Mouse (Mus musculus): ENCODE data around the gene Gulp1. TPM values are rescaled to one million over a fixed set of nuclear protein-coding genes. Genes with fewer than 3 reads are reported as not detected.
A peak's percentile ranks its signal among the peaks of the same experiment; 100 is the strongest.

Gene Gulp1
- polyA plus RNA-seq, 1 experiment from 2014 or later = 24.4 TPM

GRCm38 (mm10) chr1:44580390-44580789 is 29.1 kb downstream of the Gulp1 start:
- no peaks in the 10 kb centered on the region for H3K27me3 ChIP-seq (ENCODE audit: control insufficient read depth, insufficient read depth, low read length)
- whole genome bisulfite sequencing = 49% methylated on average over 3 of the region's 3 CpGs

GRCm38 (mm10) chr1:44584886-44585385 is 33.6 kb downstream of the Gulp1 start:
- Histone ChIP-seq H3K27me3 (ENCODE audit: control insufficient read depth, insufficient read depth, low read length) (no peaks in the 10 kb centered on the region), H3K9me3 (ENCODE audit: control insufficient read depth, low read depth, low read length) (no peaks in the 10 kb centered on the region), H3K36me3 (ENCODE audit: control insufficient read depth, insufficient read depth, low read length) (no peaks in the 10 kb centered on the region), H3K27ac (ENCODE audit: low read length) (no peak overlapping the region), H3K9ac (replicated peaks; ENCODE audit: low read depth, low read length) (no peak overlapping the region), H3K4me3 (ENCODE audit: low read depth, low read length) (no peak overlapping the region), H3K4me1 (ENCODE audit: control insufficient read depth, insufficient read depth, low read length) (no peaks in the 10 kb centered on the region), H3K4me2 (replicated peaks; ENCODE audit: low read depth, low read length) (no peak overlapping the region)
- 8% methylated on average over 3 of the region's 3 CpGs for WGBS
- ATAC-seq (ENCODE audit: insufficient number of reproducible peaks, insufficient read depth, low FRiP score, low read depth) = peak; percentile 61; the same call in 1 of the 2 replicates

More at GRCm38 (mm10) chr1:44580390-44580789, 29.1 kb downstream of the Gulp1 start:
- H3K36me3 ChIP-seq (ENCODE audit: control insufficient read depth, insufficient read depth, low read length) = no peaks in the 10 kb centered on the region
- no peak overlapping the region for H3K4me2 ChIP-seq (replicated peaks; ENCODE audit: low read depth, low read length)
- H3K9ac ChIP-seq (replicated peaks; ENCODE audit: low read depth, low read length) = no peak overlapping the region
- 0 out of 2 replicates have a peak, but pooled peaks have one; percentile 28 for ATAC-seq (ENCODE audit: insufficient number of reproducible peaks, insufficient read depth, low FRiP score, low read depth)
- no peak overlapping the region for H3K4me3 ChIP-seq (ENCODE audit: low read depth, low read length)
- H3K27ac ChIP-seq (ENCODE audit: low read length) = peak overlapping the region; percentile 27; the same call in 1 of the 2 replicates
- no peaks in the 10 kb centered on the region for H3K4me1 ChIP-seq (ENCODE audit: control insufficient read depth, insufficient read depth, low read length)
- no peaks in the 10 kb centered on the region for H3K9me3 ChIP-seq (ENCODE audit: control insufficient read depth, low read depth, low read length)

GRCm38 (mm10) chr1:44591742-44592141 is 40.4 kb downstream of the Gulp1 start:
- no peak overlapping the region for H3K9ac ChIP-seq (replicated peaks; ENCODE audit: low read depth, low read length)
- WGBS = 32% methylated on average over 3 of the region's 3 CpGs
- peak overlapping the region; percentile 29 for H3K27ac ChIP-seq (ENCODE audit: low read length)
- peak; percentile 76; the same call in 1 of the 2 replicates for ATAC-seq (ENCODE audit: insufficient number of reproducible peaks, insufficient read depth, low FRiP score, low read depth)
- H3K4me1 ChIP-seq (ENCODE audit: control insufficient read depth, insufficient read depth, low read length) = peaks cover 9% of the 10 kb centered on the region; the same call in 1 of the 2 replicates
- no peak overlapping the region for H3K4me2 ChIP-seq (replicated peaks; ENCODE audit: low read depth, low read length)
- H3K27me3 ChIP-seq (ENCODE audit: control insufficient read depth, insufficient read depth, low read length) = no peaks in the 10 kb centered on the region
- no peaks in the 10 kb centered on the region for H3K36me3 ChIP-seq (ENCODE audit: control insufficient read depth, insufficient read depth, low read length)
- no peaks in the 10 kb centered on the region for H3K9me3 ChIP-seq (ENCODE audit: control insufficient read depth, low read depth, low read length)
- no peak overlapping the region for H3K4me3 ChIP-seq (ENCODE audit: low read depth, low read length)

- 60% methylated on average over 1 of the region's 1 CpGs for WGBS
- peaks cover 9% of the 10 kb centered on the region; the same call in 1 of the 2 replicates for H3K4me1 ChIP-seq (ENCODE audit: control insufficient read depth, insufficient read depth, low read length)
- H3K27ac ChIP-seq (ENCODE audit: low read length) = no peak overlapping the region
- H3K9ac ChIP-seq (replicated peaks; ENCODE audit: low read depth, low read length) = no peak overlapping the region
- no peaks in the 10 kb centered on the region for H3K27me3 ChIP-seq (ENCODE audit: control insufficient read depth, insufficient read depth, low read length)
- no peaks in the 10 kb centered on the region for H3K9me3 ChIP-seq (ENCODE audit: control insufficient read depth, low read depth, low read length)
- H3K4me2 ChIP-seq (replicated peaks; ENCODE audit: low read depth, low read length) = no peak overlapping the region
- no peaks in the 10 kb centered on the region for H3K36me3 ChIP-seq (ENCODE audit: control insufficient read depth, insufficient read depth, low read length)
- H3K4me3 ChIP-seq (ENCODE audit: low read depth, low read length) = no peak overlapping the region
- no peak for ATAC-seq (ENCODE audit: insufficient number of reproducible peaks, insufficient read depth, low FRiP score, low read depth)
Measured at GRCm38 (mm10) chr1:44593109-44593508, 41.8 kb downstream of the Gulp1 start.

- H3K27ac ChIP-seq (ENCODE audit: low read length) = no peak overlapping the region
- no peaks in the 10 kb centered on the region for H3K36me3 ChIP-seq (ENCODE audit: control insufficient read depth, insufficient read depth, low read length)
Measured at GRCm38 (mm10) chr1:44598312-44598711, 47.0 kb downstream of the Gulp1 start.

GRCm38 (mm10) chr1:44613294-44614041 is 62.2 kb downstream of the Gulp1 start:
- Histone ChIP-seq H3K4me2 (replicated peaks; ENCODE audit: low read depth, low read length) (no peak overlapping the region), H3K9ac (replicated peaks; ENCODE audit: low read depth, low read length) (no peak overlapping the region), H3K4me1 (ENCODE audit: control insufficient read depth, insufficient read depth, low read length) (no peaks in the 10 kb centered on the region), H3K27me3 (ENCODE audit: control insufficient read depth, insufficient read depth, low read length) (no peaks in the 10 kb centered on the region), H3K36me3 (ENCODE audit: control insufficient read depth, insufficient read depth, low read length) (no peaks in the 10 kb centered on the region), H3K9me3 (ENCODE audit: control insufficient read depth, low read depth, low read length) (no peaks in the 10 kb centered on the region), H3K4me3 (ENCODE audit: low read depth, low read length) (no peak overlapping the region), H3K27ac (ENCODE audit: low read length) (no peak overlapping the region)
- WGBS = 58% methylated on average over 2 of the region's 2 CpGs
- no peak for ATAC-seq (ENCODE audit: insufficient number of reproducible peaks, insufficient read depth, low FRiP score, low read depth)

More at GRCm38 (mm10) chr1:44598312-44598711, 47.0 kb downstream of the Gulp1 start:
- Histone ChIP-seq H3K4me1 (ENCODE audit: control insufficient read depth, insufficient read depth, low read length) (peaks cover 5% of the 10 kb centered on the region; the same call in 1 of the 2 replicates), H3K27me3 (ENCODE audit: control insufficient read depth, insufficient read depth, low read length) (no peaks in the 10 kb centered on the region), H3K4me2 (replicated peaks; ENCODE audit: low read depth, low read length) (no peak overlapping the region), H3K9me3 (ENCODE audit: control insufficient read depth, low read depth, low read length) (no peaks in the 10 kb centered on the region), H3K4me3 (ENCODE audit: low read depth, low read length) (no peak overlapping the region), H3K9ac (replicated peaks; ENCODE audit: low read depth, low read length) (no peak overlapping the region)
- no peak for ATAC-seq (ENCODE audit: insufficient number of reproducible peaks, insufficient read depth, low FRiP score, low read depth)
- whole genome bisulfite sequencing = 78% methylated on average over 2 of the region's 2 CpGs

GRCm38 (mm10) chr1:44618751-44619150 is 67.4 kb downstream of the Gulp1 start:
- Histone ChIP-seq H3K4me1 (ENCODE audit: control insufficient read depth, insufficient read depth, low read length) (no peaks in the 10 kb centered on the region), H3K4me3 (ENCODE audit: low read depth, low read length) (no peak overlapping the region), H3K27me3 (ENCODE audit: control insufficient read depth, insufficient read depth, low read length) (no peaks in the 10 kb centered on the region), H3K9me3 (ENCODE audit: control insufficient read depth, low read depth, low read length) (no peaks in the 10 kb centered on the region), H3K27ac (ENCODE audit: low read length) (no peak overlapping the region), H3K4me2 (replicated peaks; ENCODE audit: low read depth, low read length) (no peak overlapping the region), H3K36me3 (ENCODE audit: control insufficient read depth, insufficient read depth, low read length) (no peaks in the 10 kb centered on the region), H3K9ac (replicated peaks; ENCODE audit: low read depth, low read length) (no peak overlapping the region)
- WGBS = 25% methylated on average over 2 of the region's 2 CpGs
- ATAC-seq (ENCODE audit: insufficient number of reproducible peaks, insufficient read depth, low FRiP score, low read depth) = no peak

GRCm38 (mm10) chr1:44634481-44634880 is 83.2 kb downstream of the Gulp1 start:
- H3K4me2 ChIP-seq (replicated peaks; ENCODE audit: low read depth, low read length) = no peak overlapping the region
- ATAC-seq (ENCODE audit: insufficient number of reproducible peaks, insufficient read depth, low FRiP score, low read depth) = no peak
- H3K36me3 ChIP-seq (ENCODE audit: control insufficient read depth, insufficient read depth, low read length) = no peaks in the 10 kb centered on the region
- no peaks in the 10 kb centered on the region for H3K4me1 ChIP-seq (ENCODE audit: control insufficient read depth, insufficient read depth, low read length)
- H3K9me3 ChIP-seq (ENCODE audit: control insufficient read depth, low read depth, low read length) = no peaks in the 10 kb centered on the region
- 60% methylated on average over 4 of the region's 4 CpGs for WGBS
- no peaks in the 10 kb centered on the region for H3K27me3 ChIP-seq (ENCODE audit: control insufficient read depth, insufficient read depth, low read length)
- no peak overlapping the region for H3K27ac ChIP-seq (ENCODE audit: low read length)
- no peak overlapping the region for H3K9ac ChIP-seq (replicated peaks; ENCODE audit: low read depth, low read length)
- H3K4me3 ChIP-seq (ENCODE audit: low read depth, low read length) = no peak overlapping the region
